Mouse (Mus musculus) monocyte, adult 59 days (primary cell): ENCODE measurements around the gene Fbxw26. TPM values are rescaled to one million over a fixed set of nuclear protein-coding genes. Genes with fewer than 3 reads are reported as not detected.

ENCODE experiments used
- total RNA-seq, 2 experiments: library from RNA; stranded (reverse); gene quantifications; one replicate each; pipeline ENCODE4 v1.2.4; 2023

Gene Fbxw26
- total RNA-seq: not detected

DNA sequence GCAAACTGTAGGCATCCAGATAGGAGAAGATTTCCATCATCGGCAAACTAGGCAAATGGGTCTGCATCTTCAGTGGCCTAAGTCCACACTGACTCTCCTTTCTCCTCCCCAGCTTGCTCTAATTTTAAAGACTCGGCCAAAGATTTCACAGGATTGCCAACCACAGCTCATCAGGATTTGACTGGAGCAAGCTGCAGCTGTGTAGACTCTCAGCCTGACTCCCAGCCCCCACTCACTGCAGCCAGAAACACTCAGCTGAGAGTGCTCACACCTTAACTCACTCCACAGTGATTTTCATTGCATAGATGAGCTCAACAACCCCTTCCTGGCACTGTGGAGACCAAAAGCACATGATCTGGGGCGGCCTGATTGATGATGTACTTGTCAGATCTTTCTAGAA is at the start of gene Fbxw26:
TSS of gene Fbxw26 (minus strand) at position 101 of the 400 bp plus-strand sequence.

DNA sequence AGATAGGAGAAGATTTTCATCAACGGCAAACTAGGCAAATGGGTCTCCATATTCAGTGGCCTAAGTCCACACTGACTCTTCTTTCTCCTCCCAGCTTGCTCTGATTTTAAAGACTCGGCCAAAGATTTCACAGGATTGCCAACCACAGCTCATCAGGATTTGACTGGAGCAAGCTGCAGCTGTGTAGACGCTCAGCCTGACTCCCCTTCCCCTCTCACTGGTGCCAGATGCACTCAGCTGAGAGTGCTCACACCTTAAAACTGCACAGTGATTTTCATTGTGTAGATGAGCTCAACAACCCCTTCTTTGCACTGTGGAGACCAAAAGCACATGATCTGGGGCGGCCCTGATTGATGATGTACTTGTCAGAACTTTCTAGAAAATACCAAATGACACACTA is 44.7 kb upstream of the Fbxw26 start, which contains the start of gene Fbxw27:
TSS of gene Fbxw27 (minus strand) at position 101 of the 400 bp plus-strand sequence.

DNA sequence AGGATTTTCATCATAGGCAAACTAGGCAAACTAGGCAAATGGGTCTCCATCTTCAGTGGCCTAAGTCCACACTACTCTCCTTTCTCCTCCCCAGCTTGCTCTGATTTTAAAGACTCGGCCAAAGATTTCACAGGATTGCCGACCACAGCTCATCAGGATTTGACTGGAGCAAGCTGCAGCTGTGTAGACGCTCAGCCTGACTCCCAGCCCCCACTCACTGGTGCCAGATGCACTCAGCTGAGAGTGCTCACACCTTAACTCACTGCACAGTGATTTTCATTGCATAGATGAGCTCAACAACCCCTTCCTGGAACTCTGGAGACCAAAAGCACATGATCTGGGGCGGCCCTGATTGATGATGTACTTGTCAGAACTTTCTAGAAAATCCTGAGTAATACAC is 43.3 kb downstream of the Fbxw26 start, which contains the start of gene Fbxw18:
TSS of gene Fbxw18 (minus strand) at position 101 of the 400 bp plus-strand sequence.

Other genes with a start within 250 kb of the Fbxw26 start
- gene Fbxw15, start 177.8 kb downstream of the Fbxw26 start, total RNA-seq: not detected
- gene Fbxw24, start 120.0 kb downstream of the Fbxw26 start, total RNA-seq: not detected
- gene Fbxw25, start 81.4 kb downstream of the Fbxw26 start, total RNA-seq: not detected
- gene Fbxw18, start 43.4 kb downstream of the Fbxw26 start, total RNA-seq: not detected
- 1 to 10 TPM in 1 of 2 experiments, not detected in 1; 1.4 TPM for gene Fbxw27, start 44.6 kb upstream of the Fbxw26 start, total RNA-seq
- not detected for gene Spink8, start 66.2 kb upstream of the Fbxw26 start, total RNA-seq
- gene Nme6, start 86.7 kb upstream of the Fbxw26 start, total RNA-seq: 1 to 10 TPM; 5.5 to 6.0 TPM
- gene Camp, start 103.5 kb upstream of the Fbxw26 start, total RNA-seq: 1 to 10 TPM in 1 of 2 experiments, under 1 TPM in 1; 0.68 to 3.2 TPM
- gene Cdc25a, start 129.5 kb upstream of the Fbxw26 start, total RNA-seq: 1 to 10 TPM; 7.1 to 8.1 TPM
- 10 to 100 TPM; 77.0 to 81.4 TPM for gene Map4, start 185.4 kb upstream of the Fbxw26 start, total RNA-seq